Mouse (Mus musculus) adrenal gland, postnatal 14 days (tissue): ENCODE results near the gene Olfr1115. TPM values are rescaled to one million over a fixed set of nuclear protein-coding genes. Genes with fewer than 3 reads are reported as not detected.
"Not testable (repeated sequence)": the region's sequence is repeated elsewhere in the genome, so short reads cannot be mapped to it uniquely, and the experiment has no call there.

Source experiments
- DNase-seq: peaks from one replicate; pipeline ENCODE4 v3.0.0; 2021; ENCODE audit warnings: mixed read lengths
- long read RNA-seq, 2 experiments: library from polyadenylated mRNA; stranded (forward); transcript quantifications; one replicate each; pipeline ENCODE4 v2.0.0; 2021
- microRNA-seq, 2 experiments: library from miRNA; unstranded; fragments of <30 nt; microRNA quantifications; one replicate each; pipeline ENCODE4 v1.2.0; 2021
- total RNA-seq: library from RNA; stranded (reverse); gene quantifications from 2 replicates; pipeline ENCODE4 v1.2.3, GENCODE M21; 2021

Olfr1115 gene
- total RNA-seq, result not detected in 2 replicates
- long read RNA-seq, experiment 1, result 0 reads
- long read RNA-seq, experiment 2, result 0 reads

- DNase-seq, result no peak
Measured at GRCm38 (mm10) chr2:87247713-87248112, at the start of gene Olfr1115. Olfr1115 (plus strand) TSS chr2:87248013.

GRCm38 (mm10) chr2:87208670-87209069 lies 39.1 kb upstream of the Olfr1115 start, which contains the start of gene Olfr1113:
Olfr1113 (plus strand) TSS chr2:87208970.
- no peak for DNase-seq

GRCm38 (mm10) chr2:87267234-87267633 lies 19.4 kb downstream of the Olfr1115 start, which contains the start of gene Olfr1116:
Olfr1116 (plus strand) TSS chr2:87267534.
- DNase-seq, result no peak

- DNase-seq, result not testable (repeated sequence)
Measured at GRCm38 (mm10) chr2:87293977-87294376, 46.2 kb downstream of the Olfr1115 start.

Small RNA genes within 50 kb of the gene (microRNA-seq; reads per million reads assigned to microRNA genes)
- gene Gm27438, result 0 reads per million in 2 experiments

Other genes starting within 250 kb of the Olfr1115 start
- not detected in 2 replicates for gene Olfr1102, start 249.6 kb upstream of the Olfr1115 start, total RNA-seq
- gene Olfr1104, start 220.9 kb upstream of the Olfr1115 start, total RNA-seq, result not detected in 2 replicates
- not detected in 2 replicates for gene Olfr1105, start 211.5 kb upstream of the Olfr1115 start, total RNA-seq
- not detected in 2 replicates for gene Olfr1106, start 195.7 kb upstream of the Olfr1115 start, total RNA-seq
- gene Olfr1107, start 172.2 kb upstream of the Olfr1115 start, total RNA-seq, result not detected in 2 replicates
- not detected in 2 replicates for gene Olfr1109, start 152.0 kb upstream of the Olfr1115 start, total RNA-seq
- not detected in 2 replicates for gene Olfr259, start 133.4 kb upstream of the Olfr1115 start, total RNA-seq
- gene Olfr1110, start 107.7 kb upstream of the Olfr1115 start, total RNA-seq, result not detected in 2 replicates
- not detected in 2 replicates for gene Olfr1111, start 95.4 kb upstream of the Olfr1115 start, total RNA-seq
- gene Olfr1112, start 60.2 kb upstream of the Olfr1115 start, total RNA-seq, result not detected in 2 replicates
- not detected in 2 replicates for gene Olfr1113, start 39.0 kb upstream of the Olfr1115 start, total RNA-seq
- not detected in 2 replicates for gene Olfr1116, start 19.5 kb downstream of the Olfr1115 start, total RNA-seq
- gene Olfr1118, start 59.6 kb downstream of the Olfr1115 start, total RNA-seq, result not detected in 2 replicates
- not detected in 2 replicates for gene Olfr1120, start 106.8 kb downstream of the Olfr1115 start, total RNA-seq
- not detected in 2 replicates for gene Olfr1121, start 121.9 kb downstream of the Olfr1115 start, total RNA-seq
- gene Olfr1122, start 137.8 kb downstream of the Olfr1115 start, total RNA-seq, result not detected in 2 replicates
- not detected in 2 replicates for gene Olfr1123, start 168.6 kb downstream of the Olfr1115 start, total RNA-seq
- not detected in 2 replicates for gene Olfr1124, start 182.3 kb downstream of the Olfr1115 start, total RNA-seq
- not detected in 2 replicates for gene Olfr1126, start 205.9 kb downstream of the Olfr1115 start, total RNA-seq
- gene Pramel7, start 249.1 kb downstream of the Olfr1115 start, total RNA-seq, result not detected in 2 replicates